Mouse (Mus musculus) brain, adult 2 months (tissue): ENCODE measurements around the gene Cdhr2.

Experiments
- DNase-seq: peaks from one replicate; pipeline ENCODE4 v3.0.0; 2011; ENCODE audit warnings: low read depth, low spot score

Gene Cdhr2

DNA sequence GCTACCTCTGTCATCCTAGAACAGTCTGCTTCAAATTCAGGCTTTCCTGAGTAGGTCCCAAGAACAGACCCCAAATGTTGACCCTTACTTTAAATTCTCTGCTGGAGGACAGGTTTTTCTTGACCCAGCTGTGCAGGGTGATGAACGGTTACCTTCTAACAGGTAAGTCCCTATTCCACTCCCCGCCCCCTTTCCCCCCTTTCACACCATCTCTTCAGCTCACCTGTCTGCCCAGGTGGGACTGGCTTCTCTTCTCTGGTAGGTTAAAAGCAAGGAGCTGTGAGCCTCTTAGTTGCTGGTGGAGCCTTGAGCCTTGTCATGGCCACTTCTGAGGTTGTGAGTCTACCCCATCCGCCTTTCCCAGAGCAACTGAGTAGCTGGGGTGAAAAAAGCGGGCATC lies 82.4 kb downstream of the Cdhr2 start, which contains the start of gene Eif4e1b:
Gene Eif4e1b (plus strand): TSS at position 301 of the 400 bp plus-strand sequence.
- no peak for DNase-seq
